Comparison of ENCODE assay signal across 19 mouse cellular contexts in the genomic region with DNA sequence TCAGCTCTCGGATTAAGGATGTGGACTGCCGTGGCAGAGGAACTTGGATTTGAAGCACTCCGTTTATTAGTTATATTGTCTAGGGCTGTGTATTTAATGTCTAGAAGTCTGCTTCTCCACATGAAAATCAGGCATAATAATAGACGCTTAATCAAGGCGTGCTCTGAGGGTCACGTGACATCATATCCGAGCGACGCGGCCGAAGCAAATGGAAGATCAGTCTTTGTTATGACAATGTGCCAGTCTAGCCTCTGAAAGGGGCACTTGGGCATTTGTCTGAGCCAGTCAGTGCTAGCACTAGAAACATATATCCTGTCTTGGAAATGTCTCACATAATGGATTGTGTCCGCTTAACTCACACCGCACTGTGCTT.
"Had no signal": no experiment of that assay in that cellular context is flagged by ENCODE, and none has a peak within 500 bp of the region (broad histone marks: within the 10 kb centered on the region; RNA-seq: fewer than 3 reads in every experiment).

No protein-coding gene starts in this region.

- ATAC-seq: midbrain, embryonic 16.5 days had no signal

- H3K4me3 ChIP-seq: midbrain, embryonic 10.5 days; midbrain, embryonic 12.5 days; myocyte; neural tube, embryonic 13.5 days; neural tube, embryonic 15.5 days had no signal

- H3K9ac ChIP-seq: lung, embryonic 14.5 days; midbrain, embryonic 12.5 days; neural tube, embryonic 13.5 days; neural tube, embryonic 15.5 days had no signal

- H3K4me2 ChIP-seq: lung, embryonic 14.5 days; midbrain, embryonic 12.5 days; neural tube, embryonic 13.5 days; neural tube, embryonic 15.5 days had no signal

- H3K36me3 ChIP-seq: midbrain, embryonic 10.5 days; midbrain, embryonic 12.5 days; neural tube, embryonic 13.5 days; neural tube, embryonic 15.5 days had no signal

- H3K27ac ChIP-seq: midbrain, embryonic 10.5 days; midbrain, embryonic 12.5 days; neural tube, embryonic 13.5 days; neural tube, embryonic 15.5 days had no signal

- H3K27me3 ChIP-seq: midbrain, embryonic 12.5 days; neural tube, embryonic 13.5 days; neural tube, embryonic 15.5 days had no signal

- H3K9me3 ChIP-seq: midbrain, embryonic 10.5 days; midbrain, embryonic 12.5 days; neural tube, embryonic 13.5 days; neural tube, embryonic 15.5 days had no signal

- H3K4me1 ChIP-seq: midbrain, embryonic 10.5 days had no signal

- DNase-seq: lung, adult 18-20 months; lung, embryonic 14.5 days; lung, postnatal 10 days; lung, postnatal 4 days; midbrain, embryonic 14.5 days; retina, postnatal 1 day; right cerebral cortex, adult 18-20 months; right cerebral cortex, postnatal 25 days; right cerebral cortex, postnatal 4 days; spleen, adult 18-20 months; thymus, adult 2 months; thymus, postnatal 25 days; thymus, postnatal 4 days had no signal
